Mouse (Mus musculus): ENCODE measurements at regions not wholly inside any gene's neighbourhood (a gene's known extent, or its start where the extent isn't known, plus 50 kb on each side); places are given as distances from the start of the nearest gene placed in this dataset.
A peak's percentile ranks its signal among the peaks of the same experiment; 100 is the strongest.

DNA sequence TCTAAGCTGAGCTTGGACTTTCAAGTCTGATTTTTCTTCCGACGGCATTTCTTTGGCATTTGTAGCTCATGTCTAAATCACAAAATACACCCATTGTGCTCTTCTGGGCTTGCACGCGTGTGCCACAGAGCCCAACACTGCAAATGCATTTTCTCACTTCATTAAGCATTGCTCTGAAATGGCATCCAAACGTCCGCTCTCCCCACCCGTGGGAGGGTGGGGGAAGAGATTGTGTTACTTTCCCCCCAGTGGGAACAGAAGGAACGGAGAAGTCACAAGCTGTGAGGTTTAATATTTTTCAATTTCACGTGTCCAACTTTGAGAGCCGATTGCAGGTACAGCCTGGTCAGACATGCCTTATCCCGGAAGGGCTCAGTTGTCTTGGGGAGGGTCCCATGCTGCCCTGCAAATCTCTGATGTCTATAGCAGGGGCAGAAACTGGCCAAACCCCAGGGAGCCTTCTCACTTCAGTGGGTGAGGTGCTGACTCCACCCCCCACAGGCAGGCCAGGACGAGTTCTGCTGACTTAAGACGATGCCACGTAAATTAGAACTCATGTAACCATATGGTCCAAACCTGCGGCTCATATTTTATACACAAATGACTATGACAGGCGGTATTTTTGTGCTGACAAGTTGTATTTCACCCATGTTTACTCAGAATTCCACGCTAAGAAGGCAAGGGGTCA is 371.5 kb upstream of the Nfe2l3 start:
- Histone ChIP-seq H3K27ac (ENCODE audit: insufficient read depth, low read depth, low read length) (no peak overlapping the region), H3K4me1 (ENCODE audit: control insufficient read depth, insufficient read depth, low read length) (no peaks in the 10 kb centered on the region), H3K36me3 (ENCODE audit: control insufficient read depth, insufficient read depth, low read length) (no peaks in the 10 kb centered on the region), H3K27me3 (replicated peaks; ENCODE audit: control insufficient read depth, insufficient read depth, low read length) (no peaks in the 10 kb centered on the region; the same call in 1 of the 2 replicates), H3K4me3 (ENCODE audit: insufficient read depth, low read depth, low read length) (no peak overlapping the region)
- DNase-seq = no peak
- WGBS = 48% methylated on average over 17 of the region's 17 CpGs
- TF ChIP-seq POLR2A (IDR thresholded peaks at IDR 0.05; ENCODE audit: low read depth, low read length) (no peak), CTCF (conservative IDR thresholded peaks at IDR 0.05; ENCODE audit: insufficient read depth, insufficient read length, low read depth, low read length) (no peak)

DNA sequence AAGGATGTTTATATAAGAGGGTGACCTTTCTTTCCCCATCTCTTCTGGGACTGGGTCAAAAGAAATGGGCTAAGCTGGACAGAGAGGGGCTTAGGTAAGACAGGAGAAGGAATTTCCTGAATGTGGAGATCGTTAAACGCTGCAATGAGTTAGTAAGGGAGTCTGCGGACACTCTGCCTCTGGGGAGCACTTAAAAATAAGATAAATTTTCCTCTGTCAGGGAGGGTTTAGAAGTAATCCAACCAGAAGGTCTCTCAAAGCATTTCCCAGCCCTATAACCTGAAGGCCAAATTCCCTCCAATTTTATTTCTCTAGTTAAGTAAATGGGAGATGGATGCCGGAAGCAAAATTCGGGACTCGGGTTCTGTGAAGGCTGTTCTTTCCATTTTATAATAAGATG is 367.3 kb upstream of the Nfe2l3 start:
- H3K36me3 ChIP-seq (ENCODE audit: control insufficient read depth, insufficient read depth, low read length) = no peaks in the 10 kb centered on the region
- H3K27ac ChIP-seq (ENCODE audit: insufficient read depth, low read depth, low read length) = no peak overlapping the region
- WGBS = 51% methylated on average over 6 of the region's 6 CpGs
- H3K27me3 ChIP-seq (replicated peaks; ENCODE audit: control insufficient read depth, insufficient read depth, low read length) = no peaks in the 10 kb centered on the region; the same call in 1 of the 2 replicates
- H3K4me3 ChIP-seq (ENCODE audit: insufficient read depth, low read depth, low read length) = no peak overlapping the region
- no peaks in the 10 kb centered on the region; the same call in 1 of the 2 replicates for H3K4me1 ChIP-seq (ENCODE audit: control insufficient read depth, insufficient read depth, low read length)
- TF ChIP-seq CTCF (conservative IDR thresholded peaks at IDR 0.05; ENCODE audit: insufficient read depth, insufficient read length, low read depth, low read length) = no peak
- no peak for TF ChIP-seq POLR2A (IDR thresholded peaks at IDR 0.05; ENCODE audit: low read depth, low read length)
- DNase-seq = peak; percentile 19

DNA sequence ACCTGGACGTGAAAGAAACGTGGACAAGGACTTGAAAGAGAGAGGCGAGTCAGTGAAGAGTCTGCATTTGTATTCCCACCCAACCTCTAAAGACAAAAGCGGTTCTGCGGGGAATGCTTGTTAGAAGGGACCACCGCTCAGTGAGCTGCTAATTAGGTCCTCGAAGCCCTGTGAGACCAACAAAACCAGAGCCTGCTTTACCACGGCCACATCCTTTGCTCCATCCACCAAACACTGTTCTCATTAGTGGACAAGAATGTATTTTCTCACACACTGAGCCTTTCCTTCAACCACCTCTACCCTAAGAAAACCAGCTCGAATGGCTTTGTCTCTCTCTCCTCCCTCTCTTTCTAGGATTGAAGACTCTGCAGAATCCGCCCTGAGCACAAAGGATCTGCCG is 365.1 kb upstream of the Nfe2l3 start:
- Histone ChIP-seq H3K4me1 (ENCODE audit: control insufficient read depth, insufficient read depth, low read length) (no peaks in the 10 kb centered on the region; the same call in 1 of the 2 replicates), H3K27ac (ENCODE audit: insufficient read depth, low read depth, low read length) (no peak overlapping the region), H3K4me3 (ENCODE audit: insufficient read depth, low read depth, low read length) (no peak overlapping the region), H3K27me3 (replicated peaks; ENCODE audit: control insufficient read depth, insufficient read depth, low read length) (no peaks in the 10 kb centered on the region; the same call in 1 of the 2 replicates), H3K36me3 (ENCODE audit: control insufficient read depth, insufficient read depth, low read length) (no peaks in the 10 kb centered on the region)
- WGBS = 93% methylated on average over 11 of the region's 11 CpGs
- DNase-seq = no peak
- TF ChIP-seq POLR2A (IDR thresholded peaks at IDR 0.05; ENCODE audit: low read depth, low read length) = no peak
- no peak for TF ChIP-seq CTCF (conservative IDR thresholded peaks at IDR 0.05; ENCODE audit: insufficient read depth, insufficient read length, low read depth, low read length)

DNA sequence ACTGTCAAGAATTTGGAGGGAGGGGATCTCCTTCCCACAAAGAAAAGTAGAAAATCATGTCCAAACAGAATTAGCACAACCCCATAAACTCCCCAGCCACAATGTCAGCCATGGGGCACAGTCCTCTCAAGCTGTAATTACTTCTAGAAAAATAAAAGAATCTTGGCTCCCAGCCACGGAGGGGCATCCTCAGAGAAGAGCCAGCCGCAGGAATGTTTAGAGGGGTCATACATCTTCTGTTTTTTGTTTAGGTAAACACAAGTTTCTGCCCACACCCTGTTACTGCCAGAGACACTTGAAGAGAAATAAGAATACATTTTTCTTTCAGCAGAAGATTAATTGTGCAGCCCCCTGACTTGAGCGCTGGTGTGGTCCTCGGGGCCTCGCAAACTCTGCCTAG is 362.5 kb upstream of the Nfe2l3 start:
- DNase-seq = no peak
- no peaks in the 10 kb centered on the region for H3K36me3 ChIP-seq (ENCODE audit: control insufficient read depth, insufficient read depth, low read length)
- no peaks in the 10 kb centered on the region; the same call in 1 of the 2 replicates for H3K4me1 ChIP-seq (ENCODE audit: control insufficient read depth, insufficient read depth, low read length)
- no peak overlapping the region for H3K27ac ChIP-seq (ENCODE audit: insufficient read depth, low read depth, low read length)
- H3K4me3 ChIP-seq (ENCODE audit: insufficient read depth, low read depth, low read length) = no peak overlapping the region
- no peaks in the 10 kb centered on the region; the same call in 1 of the 2 replicates for H3K27me3 ChIP-seq (replicated peaks; ENCODE audit: control insufficient read depth, insufficient read depth, low read length)
- WGBS = 56% methylated on average over 5 of the region's 5 CpGs
- TF ChIP-seq POLR2A (IDR thresholded peaks at IDR 0.05; ENCODE audit: low read depth, low read length) = no peak
- TF ChIP-seq CTCF (conservative IDR thresholded peaks at IDR 0.05; ENCODE audit: insufficient read depth, insufficient read length, low read depth, low read length) = no peak

DNA sequence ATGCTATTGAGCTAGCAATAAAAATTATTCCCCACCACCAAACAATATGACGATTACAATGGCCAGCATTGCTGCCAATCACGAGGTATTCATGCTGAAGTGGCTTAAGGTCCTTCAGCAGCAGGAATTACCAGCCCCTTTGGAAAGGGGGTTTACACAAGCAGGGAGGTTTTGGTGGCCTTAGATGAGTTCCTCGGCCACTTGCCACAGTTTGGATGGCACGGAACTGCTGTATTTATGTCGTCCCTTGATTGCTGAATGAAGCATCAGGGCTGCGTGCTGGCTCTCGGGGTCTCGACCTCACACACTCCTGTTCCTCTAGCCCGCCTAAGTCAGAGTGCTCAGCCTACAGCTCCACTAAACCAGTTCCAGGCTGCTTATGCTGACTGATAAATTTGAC is 361.2 kb upstream of the Nfe2l3 start:
- Histone ChIP-seq H3K36me3 (ENCODE audit: control insufficient read depth, insufficient read depth, low read length) (no peaks in the 10 kb centered on the region), H3K27ac (ENCODE audit: insufficient read depth, low read depth, low read length) (no peak overlapping the region), H3K27me3 (replicated peaks; ENCODE audit: control insufficient read depth, insufficient read depth, low read length) (no peaks in the 10 kb centered on the region), H3K4me3 (ENCODE audit: insufficient read depth, low read depth, low read length) (no peak overlapping the region), H3K4me1 (ENCODE audit: control insufficient read depth, insufficient read depth, low read length) (no peaks in the 10 kb centered on the region; the same call in 1 of the 2 replicates)
- 61% methylated on average over 9 of the region's 9 CpGs for WGBS
- DNase-seq = no peak
- TF ChIP-seq CTCF (conservative IDR thresholded peaks at IDR 0.05; ENCODE audit: insufficient read depth, insufficient read length, low read depth, low read length) (no peak), POLR2A (IDR thresholded peaks at IDR 0.05; ENCODE audit: low read depth, low read length) (no peak)

DNA sequence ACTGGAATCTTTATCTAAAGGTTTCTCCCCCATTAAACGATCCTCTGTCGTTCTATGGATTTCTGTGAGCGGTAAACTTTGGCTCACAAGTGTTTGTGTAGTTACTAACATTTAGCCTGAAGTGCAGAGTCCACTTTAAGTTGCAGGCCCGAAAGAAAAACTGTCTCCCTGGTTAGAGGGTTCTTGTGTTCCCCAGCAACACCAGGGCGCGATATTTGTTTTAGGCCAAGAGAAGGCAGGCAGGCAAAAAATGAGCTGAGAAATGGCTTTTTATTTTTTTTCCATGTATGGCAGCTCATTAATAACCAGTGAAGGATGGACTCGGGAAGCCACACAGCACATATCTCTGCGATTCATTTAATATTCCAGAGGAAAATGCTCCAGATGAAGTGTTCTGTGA is 357.4 kb upstream of the Nfe2l3 start:
- 79% methylated on average over 8 of the region's 8 CpGs for WGBS
- Histone ChIP-seq H3K36me3 (ENCODE audit: control insufficient read depth, insufficient read depth, low read length) (no peaks in the 10 kb centered on the region), H3K4me3 (ENCODE audit: insufficient read depth, low read depth, low read length) (no peak overlapping the region), H3K4me1 (ENCODE audit: control insufficient read depth, insufficient read depth, low read length) (no peaks in the 10 kb centered on the region), H3K27ac (ENCODE audit: insufficient read depth, low read depth, low read length) (no peak overlapping the region), H3K27me3 (replicated peaks; ENCODE audit: control insufficient read depth, insufficient read depth, low read length) (no peaks in the 10 kb centered on the region)
- TF ChIP-seq CTCF (conservative IDR thresholded peaks at IDR 0.05; ENCODE audit: insufficient read depth, insufficient read length, low read depth, low read length) = no peak
- DNase-seq = no peak

DNA sequence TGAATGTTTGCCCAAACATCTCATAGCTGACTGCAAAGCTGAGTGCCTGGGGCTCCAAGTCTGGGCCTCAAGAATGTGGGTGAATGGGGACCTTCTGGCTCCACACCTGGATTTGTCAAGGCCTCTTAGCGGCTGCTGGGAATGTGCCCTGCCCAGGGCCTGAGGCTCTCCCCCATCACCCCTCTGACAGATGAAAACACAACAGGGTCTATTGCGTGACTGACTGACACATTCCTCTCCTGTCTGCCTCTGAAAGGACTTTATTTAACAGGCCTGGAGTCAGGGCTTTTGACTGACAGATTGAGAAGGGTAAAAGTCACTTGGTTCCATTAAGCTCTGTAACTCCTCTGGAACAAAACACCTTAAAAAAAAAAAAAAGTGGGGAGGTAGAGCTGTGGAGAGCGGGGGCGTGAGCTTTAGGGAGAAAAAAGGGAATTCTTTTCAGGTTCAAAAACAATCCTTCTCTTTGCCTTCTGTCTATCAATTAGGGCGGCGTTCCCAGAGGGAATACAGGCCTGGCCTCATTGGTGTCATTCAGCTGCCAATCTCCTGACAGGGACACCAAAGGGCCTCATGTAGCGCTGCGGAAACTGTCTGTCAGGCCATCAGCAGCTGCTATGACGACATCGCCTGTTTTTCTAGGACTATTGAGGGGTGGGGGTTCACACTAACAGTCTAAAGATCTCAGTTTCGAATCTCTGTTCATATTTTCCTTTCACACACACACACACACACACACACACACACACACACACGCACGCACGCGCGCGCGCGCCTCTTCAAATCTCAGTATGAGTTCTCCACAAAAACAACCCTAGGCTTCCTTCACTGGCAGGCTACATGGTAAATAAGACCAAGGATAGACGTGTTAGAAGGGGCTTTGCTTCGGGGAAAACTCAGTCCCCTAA is 355.4 kb upstream of the Nfe2l3 start:
- Histone ChIP-seq H3K27me3 (replicated peaks; ENCODE audit: control insufficient read depth, insufficient read depth, low read length) (no peaks in the 10 kb centered on the region), H3K4me1 (ENCODE audit: control insufficient read depth, insufficient read depth, low read length) (no peaks in the 10 kb centered on the region), H3K27ac (ENCODE audit: insufficient read depth, low read depth, low read length) (no peak overlapping the region), H3K4me3 (ENCODE audit: insufficient read depth, low read depth, low read length) (no peak overlapping the region), H3K36me3 (ENCODE audit: control insufficient read depth, insufficient read depth, low read length) (no peaks in the 10 kb centered on the region)
- 90% methylated on average over 21 of the region's 21 CpGs for WGBS
- DNase-seq = peak; percentile 2
- no peak for TF ChIP-seq POLR2A (IDR thresholded peaks at IDR 0.05; ENCODE audit: low read depth, low read length)
- TF ChIP-seq CTCF (conservative IDR thresholded peaks at IDR 0.05; ENCODE audit: insufficient read depth, insufficient read length, low read depth, low read length) = no peak

All from kidney, adult 2 months (tissue).